Mouse (Mus musculus) frontal cortex, postnatal 10 days (tissue): ENCODE measurements at regions not wholly inside any gene's neighbourhood (a gene's known extent, or its start where the extent isn't known, plus 50 kb on each side); places are given as distances from the start of the nearest gene placed in this dataset.

Source experiments
- DNase-seq, 2 experiments: peaks; one replicate each; pipeline ENCODE4 v3.0.0; 2022; ENCODE audit warnings: low spot score in 2 of 2, mixed read lengths in 1 of 2

DNA sequence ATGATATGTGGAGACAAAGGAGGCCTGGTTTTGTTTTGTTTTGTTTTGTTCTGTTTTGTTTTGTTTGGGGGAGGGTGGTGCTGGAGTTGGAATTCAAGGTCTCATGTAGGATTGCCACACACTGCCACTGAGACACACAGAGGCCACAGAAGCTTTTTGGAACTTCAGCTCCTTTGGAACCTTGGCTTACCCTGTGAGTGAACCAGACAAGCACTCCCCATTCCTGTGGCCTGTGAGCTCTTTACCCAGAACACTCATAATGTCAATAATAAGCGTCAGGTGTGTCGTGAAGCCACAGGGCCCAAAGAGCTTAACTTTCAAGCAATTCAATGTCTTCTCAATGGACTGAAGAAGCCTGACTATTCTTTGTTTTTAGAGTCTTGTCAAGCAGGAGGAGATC, 70.2 kb upstream of the Il15 start:
- DNase-seq: no peak

GRCm38 (mm10) chr8:82471825-82472224, 68.8 kb upstream of the Il15 start:
- DNase-seq: no peak

- no peak for DNase-seq
These were observed 66.8 kb upstream of the Il15 start for GRCm38 (mm10) chr8:82469824-82470223.

- no peak for DNase-seq
These were observed 59.8 kb upstream of the Il15 start for GRCm38 (mm10) chr8:82462841-82463240.

- DNase-seq: no peak
These were observed 56.0 kb upstream of the Il15 start for GRCm38 (mm10) chr8:82459007-82459406.

DNA sequence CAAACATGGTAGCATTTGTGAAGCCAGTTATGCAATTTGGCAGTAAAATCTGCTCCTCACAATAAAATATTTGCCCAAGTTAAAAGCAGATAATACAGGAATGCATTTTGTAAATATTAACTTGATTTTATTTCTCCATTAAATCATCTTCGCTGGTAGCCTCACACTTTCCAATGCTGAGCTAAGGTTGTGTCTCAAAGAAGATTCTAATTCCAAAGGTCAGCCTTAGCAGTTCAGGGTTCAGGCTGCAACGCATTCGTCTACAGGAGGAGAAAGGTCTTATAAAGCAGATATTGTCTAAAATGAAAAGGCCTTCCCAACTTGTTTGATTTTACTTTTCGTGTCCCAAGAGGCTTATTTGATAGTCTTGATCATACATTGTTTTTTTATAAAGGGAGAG, 51.0 kb upstream of the Il15 start:
- no peak for DNase-seq
